Mouse (Mus musculus) thymus, postnatal 36 days (tissue): ENCODE measurements around the gene Scn5a.

Experiments
- DNase-seq, 2 experiments: peaks; one replicate each; pipeline ENCODE4 v3.0.0; 2022; ENCODE audit warnings: mixed read lengths in 2 of 2

Scn5a gene

GRCm38 (mm10) chr9:119445737-119446136, 133.1 kb downstream of the Scn5a start:
- DNase-seq, result no peak

DNA sequence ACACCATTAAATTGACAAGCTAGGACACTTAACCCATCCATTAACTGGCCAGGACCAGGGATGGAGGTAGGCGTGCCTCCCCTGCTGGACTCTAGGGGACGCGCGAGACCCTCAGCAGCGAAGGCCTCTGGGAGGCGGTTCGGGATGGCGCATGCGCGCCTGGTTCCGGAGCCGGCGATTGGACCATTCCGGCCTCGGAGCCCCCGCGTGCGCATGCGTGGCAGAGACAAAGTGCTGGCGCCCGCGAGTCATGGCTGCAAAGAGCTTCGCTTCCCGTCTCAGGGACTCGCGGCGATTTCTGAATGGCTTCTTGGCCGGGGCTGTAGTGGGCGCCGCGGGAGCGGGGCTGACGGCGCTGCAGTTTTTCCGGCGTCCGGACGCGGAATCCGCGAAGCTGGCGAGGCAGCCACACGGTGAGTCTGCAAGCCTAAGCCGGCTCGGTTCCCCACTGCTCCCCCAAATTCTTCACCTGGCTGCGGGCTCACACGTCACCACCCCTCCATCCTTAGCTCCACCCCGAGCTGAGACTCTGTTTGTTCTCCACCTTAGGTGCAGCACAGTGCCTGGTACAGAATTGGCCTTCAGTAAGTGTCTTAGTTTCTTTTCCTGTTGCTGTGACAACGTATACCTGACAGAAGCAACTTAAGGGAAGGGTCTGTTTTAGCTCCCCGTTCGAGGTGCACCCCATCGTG, 133.9 kb downstream of the Scn5a start, which contains the start of gene Exog:
Exog (plus strand) TSS at position 206 of the 692 bp plus-strand sequence.
- DNase-seq, result peak; percentile 97

DNA sequence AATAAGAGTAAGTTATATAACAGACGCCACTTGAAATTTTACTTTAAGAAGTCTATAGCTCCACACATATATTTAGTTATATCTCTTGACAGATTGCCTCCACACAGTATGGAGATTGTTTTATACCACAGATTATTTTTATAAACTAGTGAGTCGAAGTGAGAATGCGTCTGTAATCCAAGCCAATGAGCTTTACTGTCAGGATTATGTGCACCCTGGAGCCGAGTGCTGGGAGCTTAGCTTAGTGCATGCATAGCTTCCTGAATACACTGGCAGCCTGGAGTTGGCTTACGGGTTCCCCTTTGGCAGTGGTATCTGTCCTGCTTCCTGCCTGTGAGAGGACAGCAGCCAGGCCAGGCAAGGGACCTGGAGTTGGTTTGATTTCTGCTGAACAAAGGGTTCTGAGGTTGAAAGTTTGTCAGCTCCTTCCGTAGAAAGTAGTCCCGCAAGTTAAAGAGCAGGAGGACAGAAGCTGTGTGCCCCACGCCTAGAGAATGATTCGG, 140.3 kb downstream of the Scn5a start:
- DNase-seq, result no peak

DNA sequence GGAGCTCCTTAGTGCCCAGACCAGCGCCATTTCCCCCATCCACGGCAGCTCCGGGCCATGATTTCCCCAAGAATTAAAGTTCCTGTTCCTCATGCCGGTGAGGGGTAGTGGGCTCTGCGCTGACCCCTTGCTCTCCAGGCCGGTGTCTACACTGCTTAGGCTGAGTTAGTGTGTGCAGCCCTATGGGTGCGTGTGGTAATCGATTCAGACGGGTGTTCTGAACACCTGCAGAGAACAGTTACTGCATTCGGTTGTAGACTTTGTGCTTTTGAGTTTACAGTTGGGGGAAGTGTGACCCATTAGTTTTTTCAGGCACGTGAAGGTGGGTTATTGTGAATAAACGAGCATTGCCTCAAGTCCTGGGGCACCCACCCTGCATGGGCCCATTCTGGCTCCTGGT, 140.8 kb downstream of the Scn5a start:
- no peak for DNase-seq

DNA sequence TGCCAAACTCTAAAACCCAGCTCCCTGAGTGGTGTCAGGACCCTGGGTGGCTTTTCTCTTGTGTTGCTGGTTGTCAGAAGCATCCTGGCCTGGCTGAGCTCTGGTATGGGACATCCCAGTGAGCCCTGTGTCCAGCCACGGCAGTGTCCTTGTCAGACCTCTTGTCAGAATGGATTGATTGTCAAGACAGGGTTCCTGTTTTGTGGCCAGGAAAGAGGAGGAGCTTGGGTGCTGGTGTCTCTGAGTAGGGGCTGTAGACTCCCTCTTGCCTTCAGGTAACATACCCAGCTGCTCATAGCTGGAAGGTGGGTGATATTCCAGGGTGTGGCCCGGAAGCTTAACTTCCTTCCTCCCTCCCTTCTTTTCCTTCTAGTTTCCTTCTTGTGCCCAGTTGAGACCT, 143.0 kb downstream of the Scn5a start:
- DNase-seq, result no peak
